Mouse (Mus musculus): Measurements from ENCODE around the gene Lrrc8d.

Lrrc8d gene

DNA sequence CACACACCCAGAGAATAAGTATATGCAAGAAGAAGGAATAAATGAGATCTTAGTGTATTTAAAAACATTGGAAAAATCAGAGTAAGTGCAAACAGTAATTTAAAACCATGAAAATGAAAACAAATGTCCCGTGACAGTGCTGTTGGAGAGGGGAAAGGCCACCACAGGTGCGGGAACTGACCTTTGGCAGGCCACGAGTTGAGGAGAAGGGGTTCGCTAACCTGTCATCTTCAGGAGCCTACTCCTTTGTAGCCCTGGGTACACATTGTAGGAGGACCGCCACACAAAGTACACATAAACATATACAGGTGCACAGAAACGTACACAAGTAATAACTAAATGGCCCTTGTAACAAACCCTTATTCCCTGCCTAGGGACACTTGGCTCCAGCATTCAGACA is 55.7 kb downstream of the Lrrc8d start:
- DNase-seq (ENCODE audit: low read depth, low spot score) = no peak
- Histone ChIP-seq H3K27me3 (ENCODE audit: control insufficient read depth, insufficient read depth, low read length, poor library complexity, severe bottlenecking) (no peaks in the 10 kb centered on the region), H3K36me3 (ENCODE audit: control insufficient read depth, insufficient read depth, low read length, poor library complexity, severe bottlenecking) (no peaks in the 10 kb centered on the region)

DNA sequence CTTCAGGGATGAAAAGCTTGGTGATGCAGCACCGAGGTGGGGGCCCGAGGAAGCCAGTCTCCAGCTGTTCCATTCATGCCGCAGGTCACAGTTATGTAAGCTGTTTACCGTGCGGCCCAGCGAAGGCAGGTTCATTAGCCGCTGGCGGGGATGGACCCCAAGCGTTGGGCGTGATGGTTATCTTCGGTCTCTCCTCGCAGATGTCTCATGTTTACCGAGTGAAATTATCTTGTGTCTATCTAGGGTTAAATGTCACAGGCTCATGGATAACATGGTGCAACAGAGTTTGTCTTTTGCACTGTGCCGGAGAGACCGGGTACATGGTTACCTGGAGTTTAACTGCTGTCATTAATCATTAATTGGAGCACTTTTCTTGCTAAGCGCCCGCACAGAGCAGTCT is 58.2 kb downstream of the Lrrc8d start:
- DNase-seq (ENCODE audit: low read depth, low spot score) = no peak
- Histone ChIP-seq H3K36me3 (ENCODE audit: control insufficient read depth, insufficient read depth, low read length, poor library complexity, severe bottlenecking) (no peaks in the 10 kb centered on the region), H3K27me3 (ENCODE audit: control insufficient read depth, insufficient read depth, low read length, poor library complexity, severe bottlenecking) (no peaks in the 10 kb centered on the region)

DNA sequence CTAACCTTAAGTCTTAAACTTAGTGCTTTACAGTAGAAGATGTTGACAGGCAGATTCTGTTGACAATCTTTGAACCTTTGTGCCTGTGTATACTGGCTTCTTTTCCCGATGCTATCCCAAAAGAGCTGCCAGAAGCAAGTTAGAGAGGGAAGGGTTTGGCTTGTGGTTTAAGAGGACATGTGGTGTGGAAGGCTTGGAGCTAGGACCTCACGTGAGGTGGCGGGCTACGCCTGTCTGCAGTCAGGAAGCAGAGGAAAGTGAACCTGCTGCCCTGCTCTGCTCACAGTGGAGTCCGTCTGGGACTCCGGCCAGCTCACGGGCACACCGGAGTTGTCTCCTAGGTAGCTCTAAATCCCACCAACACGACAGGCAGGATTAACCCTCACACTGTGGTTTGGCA is 59.1 kb downstream of the Lrrc8d start:
- H3K27me3 ChIP-seq (ENCODE audit: control insufficient read depth, insufficient read depth, low read length, poor library complexity, severe bottlenecking) = no peaks in the 10 kb centered on the region
- H3K36me3 ChIP-seq (ENCODE audit: control insufficient read depth, insufficient read depth, low read length, poor library complexity, severe bottlenecking) = no peaks in the 10 kb centered on the region
- DNase-seq (ENCODE audit: low read depth, low spot score) = no peak

DNA sequence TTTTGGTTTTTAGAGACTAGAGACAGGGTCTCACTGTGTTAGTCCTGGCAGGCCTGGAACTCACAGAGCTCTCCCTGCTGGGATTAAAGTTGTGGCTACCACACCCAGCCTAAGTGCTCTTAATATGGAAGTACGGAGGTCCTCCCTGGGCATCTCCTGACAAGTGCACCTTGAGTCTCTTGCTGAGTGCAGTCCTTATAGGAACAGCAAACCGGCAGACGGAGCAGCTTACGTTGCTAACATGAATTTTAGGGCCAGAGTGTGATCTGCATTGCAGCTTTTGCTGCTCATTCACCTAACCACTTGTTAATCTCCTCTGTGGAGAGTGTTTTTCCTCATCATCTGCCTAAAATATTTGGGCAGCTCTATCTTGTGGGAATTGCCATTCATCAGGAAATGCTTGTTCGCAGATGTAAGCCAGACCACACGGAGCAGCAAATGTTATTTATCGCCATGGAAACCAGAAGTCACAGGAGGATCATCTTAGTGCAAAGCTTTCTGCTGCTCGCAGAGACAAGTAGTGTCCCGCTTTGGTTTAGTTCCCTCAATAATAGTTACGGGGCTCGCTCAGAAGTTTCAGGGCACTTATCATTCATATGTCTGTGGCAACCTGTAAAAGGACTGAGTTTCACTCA is 62.2 kb downstream of the Lrrc8d start:
- no peak for DNase-seq (ENCODE audit: low read depth, low spot score)
- Histone ChIP-seq H3K27me3 (ENCODE audit: control insufficient read depth, insufficient read depth, low read length, poor library complexity, severe bottlenecking) (no peaks in the 10 kb centered on the region), H3K36me3 (ENCODE audit: control insufficient read depth, insufficient read depth, low read length, poor library complexity, severe bottlenecking) (no peaks in the 10 kb centered on the region)

DNA sequence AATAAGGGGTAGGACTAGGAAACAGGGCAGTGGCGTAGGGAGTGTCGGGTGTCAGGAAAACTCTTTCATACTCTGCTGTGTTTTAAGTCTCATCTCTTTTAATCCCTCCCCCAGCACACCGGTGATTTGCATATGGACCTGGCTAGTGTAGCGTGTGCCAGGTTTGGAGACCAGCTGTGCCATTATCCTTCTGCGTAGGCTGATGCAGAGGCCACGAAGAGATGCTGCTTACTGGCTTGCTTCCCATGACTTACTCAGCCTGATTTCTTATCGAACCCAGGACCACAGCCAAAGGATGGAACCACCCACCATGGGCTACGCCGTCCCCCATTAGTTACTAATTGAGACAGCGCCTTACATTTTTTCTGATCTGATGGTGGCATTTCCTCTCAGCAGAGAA is 64.6 kb downstream of the Lrrc8d start:
- no peak for DNase-seq (ENCODE audit: low read depth, low spot score)
- no peaks in the 10 kb centered on the region for H3K36me3 ChIP-seq (ENCODE audit: control insufficient read depth, insufficient read depth, low read length, poor library complexity, severe bottlenecking)
- no peaks in the 10 kb centered on the region for H3K27me3 ChIP-seq (ENCODE audit: control insufficient read depth, insufficient read depth, low read length, poor library complexity, severe bottlenecking)

DNA sequence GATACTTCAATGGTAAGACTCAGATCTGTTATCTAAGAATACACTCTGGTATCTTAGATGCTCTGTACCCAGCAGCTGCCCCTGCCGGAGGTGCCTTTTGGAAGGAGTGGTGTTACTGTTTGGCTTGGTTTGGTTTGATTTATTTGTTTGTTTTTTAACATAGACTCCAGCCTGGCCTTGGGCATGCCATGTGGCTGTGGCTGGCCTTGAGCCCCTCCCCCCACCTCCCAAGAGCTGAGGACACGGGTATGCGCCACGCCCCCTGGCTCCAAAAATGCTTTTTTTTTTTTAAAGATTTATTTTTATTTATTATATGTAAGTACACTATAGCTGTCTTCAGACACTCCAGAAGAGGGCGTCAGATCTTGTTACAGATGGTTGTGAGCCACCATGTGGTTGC is 65.6 kb downstream of the Lrrc8d start:
- DNase-seq (ENCODE audit: low read depth, low spot score) = no peak
- no peaks in the 10 kb centered on the region for H3K36me3 ChIP-seq (ENCODE audit: control insufficient read depth, insufficient read depth, low read length, poor library complexity, severe bottlenecking)
- H3K27me3 ChIP-seq (ENCODE audit: control insufficient read depth, insufficient read depth, low read length, poor library complexity, severe bottlenecking) = no peaks in the 10 kb centered on the region

DNA sequence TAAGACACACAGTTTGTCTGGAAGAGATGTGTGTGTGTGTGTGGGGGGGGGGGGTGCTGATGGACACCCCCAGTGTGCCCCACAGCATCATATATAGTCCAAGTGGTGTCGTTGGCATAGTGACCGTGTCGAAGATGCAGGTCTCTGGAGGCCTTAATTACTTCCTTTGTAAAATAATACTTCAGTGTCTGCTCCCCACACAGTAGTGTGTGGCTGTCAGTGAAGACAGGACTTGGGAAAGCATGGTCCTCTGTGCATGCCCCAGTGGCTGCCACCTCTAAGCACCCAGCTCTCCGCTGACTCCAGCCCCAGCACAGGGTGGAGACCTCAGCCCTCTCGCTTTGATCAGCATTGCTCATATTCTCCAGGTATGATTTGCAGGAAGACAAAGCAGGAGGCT is 76.6 kb downstream of the Lrrc8d start:
- H3K36me3 ChIP-seq (ENCODE audit: control insufficient read depth, insufficient read depth, low read length, poor library complexity, severe bottlenecking) = no peaks in the 10 kb centered on the region
- no peak for DNase-seq (ENCODE audit: low read depth, low spot score)
- H3K27me3 ChIP-seq (ENCODE audit: control insufficient read depth, insufficient read depth, low read length, poor library complexity, severe bottlenecking) = no peaks in the 10 kb centered on the region

DNA sequence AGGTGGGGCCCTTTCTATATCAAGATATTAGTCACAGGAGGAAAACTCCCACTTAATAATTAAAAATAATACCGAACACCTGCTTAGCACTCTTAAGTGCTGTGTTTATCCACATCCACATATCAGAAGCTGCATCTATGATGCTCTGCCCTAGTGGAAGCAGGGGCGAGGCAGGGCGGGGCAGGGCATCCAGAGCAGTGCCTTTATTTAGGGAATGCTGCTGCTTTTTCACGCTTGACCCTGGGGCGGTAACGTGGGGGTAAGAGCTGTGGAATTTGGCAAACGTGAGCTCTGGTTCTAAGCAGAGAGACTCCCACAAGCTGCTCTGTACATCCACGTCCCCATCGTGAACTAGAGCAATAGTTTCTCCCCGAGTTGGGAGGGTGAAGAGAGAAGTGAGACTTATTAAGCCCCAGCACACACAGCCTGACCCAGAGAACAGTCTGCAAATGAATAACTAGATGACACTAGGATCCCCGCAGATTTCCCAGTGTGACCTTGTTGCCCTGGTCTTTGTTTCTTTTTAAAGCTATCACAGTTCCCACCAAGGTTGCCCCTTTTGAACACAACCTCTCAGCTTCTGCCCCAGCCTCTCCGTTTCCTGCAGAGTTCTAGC is 77.3 kb downstream of the Lrrc8d start:
- DNase-seq (ENCODE audit: low read depth, low spot score) = no peak
- H3K27me3 ChIP-seq (ENCODE audit: control insufficient read depth, insufficient read depth, low read length, poor library complexity, severe bottlenecking) = no peaks in the 10 kb centered on the region
- no peaks in the 10 kb centered on the region for H3K36me3 ChIP-seq (ENCODE audit: control insufficient read depth, insufficient read depth, low read length, poor library complexity, severe bottlenecking)

DNA sequence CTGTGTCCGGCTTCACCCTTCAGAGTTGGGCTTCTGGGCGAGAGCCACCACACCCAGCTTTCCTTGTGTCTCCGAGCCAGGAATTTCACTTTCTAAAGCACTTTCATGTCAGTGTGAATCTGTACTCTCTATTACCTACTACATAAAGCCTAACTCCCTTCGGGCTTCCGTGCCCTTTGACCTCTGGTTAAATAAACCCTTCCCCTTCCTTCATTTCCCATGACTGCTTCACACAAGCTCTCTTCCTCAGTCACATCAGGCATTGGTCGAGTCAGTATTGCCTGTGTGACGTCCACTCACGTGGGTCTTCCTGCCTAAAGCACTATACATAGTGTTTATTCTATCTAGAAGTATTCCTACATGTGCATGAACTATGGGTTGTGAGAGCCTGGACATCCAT is 77.9 kb downstream of the Lrrc8d start:
- DNase-seq (ENCODE audit: low read depth, low spot score) = no peak
- H3K36me3 ChIP-seq (ENCODE audit: control insufficient read depth, insufficient read depth, low read length, poor library complexity, severe bottlenecking) = no peaks in the 10 kb centered on the region

DNA sequence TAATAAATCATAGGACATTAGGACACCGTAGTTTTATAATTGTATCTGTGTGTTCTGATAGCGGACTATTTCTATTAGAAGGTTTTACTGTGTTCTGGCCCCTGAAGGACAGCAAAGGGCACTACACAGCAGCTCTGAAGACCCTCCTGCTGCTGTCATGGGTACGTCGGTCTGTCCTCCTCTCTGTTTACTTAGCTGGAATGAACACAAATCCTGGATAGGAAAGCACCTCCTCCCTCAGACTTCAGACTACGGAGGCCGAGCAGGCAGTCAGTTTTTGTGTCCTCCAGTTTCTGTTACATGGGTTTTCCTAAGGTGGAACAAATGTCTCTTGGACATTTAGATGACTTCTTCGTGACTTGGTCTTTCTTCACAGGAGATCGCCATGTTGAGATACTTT is 78.4 kb downstream of the Lrrc8d start:
- Histone ChIP-seq H3K27me3 (ENCODE audit: control insufficient read depth, insufficient read depth, low read length, poor library complexity, severe bottlenecking) (no peaks in the 10 kb centered on the region), H3K36me3 (ENCODE audit: control insufficient read depth, insufficient read depth, low read length, poor library complexity, severe bottlenecking) (no peaks in the 10 kb centered on the region)
- DNase-seq (ENCODE audit: low read depth, low spot score) = no peak

More for the DNA sequence above, 77.9 kb downstream of the Lrrc8d start:
- no peaks in the 10 kb centered on the region for H3K27me3 ChIP-seq (ENCODE audit: control insufficient read depth, insufficient read depth, low read length, poor library complexity, severe bottlenecking)

DNA sequence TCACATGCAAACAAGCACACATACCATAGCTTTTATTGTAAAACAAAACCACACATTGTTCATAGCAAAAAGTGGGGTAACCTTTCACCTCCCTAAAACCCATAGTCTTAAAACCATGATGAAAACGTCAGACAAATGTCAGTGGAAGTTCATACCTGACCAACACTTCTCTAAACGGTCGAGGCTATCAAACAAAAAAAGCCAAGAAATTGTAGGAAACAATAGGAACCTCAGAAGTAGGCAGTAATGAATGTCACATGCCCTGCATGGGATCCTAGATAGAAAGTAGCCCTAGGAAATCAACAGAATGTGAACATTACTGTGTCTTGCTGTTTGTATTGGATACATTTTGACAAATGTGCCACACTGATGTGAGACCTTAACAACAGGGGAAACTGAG is 79.0 kb downstream of the Lrrc8d start:
- Histone ChIP-seq H3K36me3 (ENCODE audit: control insufficient read depth, insufficient read depth, low read length, poor library complexity, severe bottlenecking) (no peaks in the 10 kb centered on the region), H3K27me3 (ENCODE audit: control insufficient read depth, insufficient read depth, low read length, poor library complexity, severe bottlenecking) (no peaks in the 10 kb centered on the region)
- no peak for DNase-seq (ENCODE audit: low read depth, low spot score)

DNA sequence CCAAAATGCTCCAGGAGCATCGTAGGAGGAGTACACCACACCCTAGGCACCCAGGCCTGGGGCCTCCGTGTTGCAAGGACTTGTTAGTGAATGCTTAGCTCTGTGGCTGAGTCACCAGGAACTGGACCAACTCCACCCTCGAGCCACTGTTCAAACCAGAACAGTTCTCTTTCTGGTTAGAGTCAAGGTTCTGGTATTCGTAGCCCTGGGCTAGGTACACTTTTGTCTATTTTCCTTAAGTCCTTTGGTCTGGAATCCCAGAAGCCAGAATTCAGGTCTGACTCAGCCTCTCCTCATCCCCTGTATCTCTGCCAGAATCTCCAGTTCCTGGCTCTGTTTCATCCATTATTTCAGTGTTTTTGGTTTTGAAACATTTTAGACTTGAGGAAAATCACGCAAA is 79.6 kb downstream of the Lrrc8d start:
- no peaks in the 10 kb centered on the region for H3K27me3 ChIP-seq (ENCODE audit: control insufficient read depth, insufficient read depth, low read length, poor library complexity, severe bottlenecking)
- DNase-seq (ENCODE audit: low read depth, low spot score) = no peak

DNA sequence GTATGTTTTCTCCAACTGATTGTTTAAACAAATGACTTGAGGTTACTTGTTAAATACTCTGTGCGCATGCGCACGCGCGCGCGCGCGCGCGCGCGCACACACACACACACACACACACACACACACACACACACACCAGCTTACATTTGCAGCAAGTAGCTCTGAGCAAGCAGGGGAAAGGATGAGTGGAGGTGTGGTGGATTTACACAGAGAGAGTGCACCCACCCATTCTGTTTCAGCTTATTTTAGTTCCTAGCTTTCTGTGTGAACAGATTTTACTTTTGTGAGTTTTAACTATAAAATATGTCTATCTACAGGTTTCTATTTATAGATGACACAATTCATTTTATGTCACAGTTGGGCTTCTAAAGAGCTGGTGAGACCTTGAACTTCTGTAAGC is 84.1 kb downstream of the Lrrc8d start:
- no peaks in the 10 kb centered on the region for H3K36me3 ChIP-seq (ENCODE audit: control insufficient read depth, insufficient read depth, low read length, poor library complexity, severe bottlenecking)
- DNase-seq (ENCODE audit: low read depth, low spot score) = no peak
- no peaks in the 10 kb centered on the region for H3K27me3 ChIP-seq (ENCODE audit: control insufficient read depth, insufficient read depth, low read length, poor library complexity, severe bottlenecking)

More for the DNA sequence above, 79.6 kb downstream of the Lrrc8d start:
- H3K36me3 ChIP-seq (ENCODE audit: control insufficient read depth, insufficient read depth, low read length, poor library complexity, severe bottlenecking) = no peaks in the 10 kb centered on the region

DNA sequence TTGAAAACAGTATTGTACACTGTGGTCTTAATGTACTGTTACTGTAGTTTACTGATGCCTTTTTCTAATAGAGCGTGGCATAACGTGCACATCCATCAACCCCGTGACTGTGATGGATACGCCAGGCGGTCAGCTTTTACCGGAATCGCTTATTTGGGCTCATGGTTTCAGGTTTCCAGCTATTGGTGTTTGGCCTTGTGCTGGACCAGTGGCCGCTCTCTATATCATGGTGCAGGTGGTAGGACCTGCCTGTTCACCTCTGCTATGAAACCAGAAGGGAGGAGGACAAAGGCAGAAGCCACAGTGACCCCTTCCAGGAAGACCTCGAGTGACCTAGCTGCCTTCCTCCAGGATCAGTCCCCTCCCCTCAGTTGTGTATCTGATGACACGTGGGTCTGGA is 85.0 kb downstream of the Lrrc8d start:
- H3K27me3 ChIP-seq (ENCODE audit: control insufficient read depth, insufficient read depth, low read length, poor library complexity, severe bottlenecking) = no peaks in the 10 kb centered on the region
- no peak for DNase-seq (ENCODE audit: low read depth, low spot score)
- H3K36me3 ChIP-seq (ENCODE audit: control insufficient read depth, insufficient read depth, low read length, poor library complexity, severe bottlenecking) = no peaks in the 10 kb centered on the region

DNA sequence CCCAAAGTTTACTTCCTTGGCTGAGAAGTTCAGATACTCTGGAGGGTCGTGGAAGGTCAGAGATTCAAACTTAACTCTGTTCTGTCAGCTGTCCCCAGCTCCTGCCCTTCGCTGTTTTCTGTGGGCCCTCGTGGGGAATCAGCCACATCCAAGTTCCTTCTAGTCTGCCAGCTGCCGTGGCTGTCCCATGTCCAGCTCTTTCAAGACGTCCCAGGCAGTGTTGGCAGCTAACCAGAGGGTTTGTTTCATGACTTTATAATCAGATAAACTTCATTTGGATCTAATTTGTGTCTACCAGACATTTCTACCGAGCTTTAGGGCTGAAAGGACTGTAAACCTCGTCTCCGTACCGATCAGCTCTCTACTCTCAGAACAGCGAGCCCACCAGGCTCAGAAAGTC is 87.8 kb downstream of the Lrrc8d start:
- H3K27me3 ChIP-seq (ENCODE audit: control insufficient read depth, insufficient read depth, low read length, poor library complexity, severe bottlenecking) = no peaks in the 10 kb centered on the region
- DNase-seq (ENCODE audit: low read depth, low spot score) = no peak
- H3K36me3 ChIP-seq (ENCODE audit: control insufficient read depth, insufficient read depth, low read length, poor library complexity, severe bottlenecking) = no peaks in the 10 kb centered on the region

DNA sequence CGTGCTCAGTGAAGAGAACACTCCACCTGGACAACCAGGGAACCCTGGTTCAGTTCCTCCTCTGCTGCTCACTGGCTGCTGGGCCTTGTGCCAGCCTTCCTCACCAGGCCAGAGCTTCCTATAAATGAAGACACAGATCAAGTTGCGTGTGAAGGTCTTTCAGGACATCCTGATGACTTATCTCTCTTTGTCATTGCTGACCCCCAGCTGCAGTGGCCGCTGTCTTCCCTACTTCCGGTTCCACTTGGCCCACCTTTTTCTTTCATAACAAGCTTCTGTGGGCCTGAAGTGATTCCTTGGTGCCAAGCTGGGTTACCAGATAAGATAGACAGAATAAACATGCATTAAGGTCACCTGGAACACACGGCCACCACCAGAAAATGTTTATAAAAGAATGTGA is 90.0 kb downstream of the Lrrc8d start:
- Histone ChIP-seq H3K36me3 (ENCODE audit: control insufficient read depth, insufficient read depth, low read length, poor library complexity, severe bottlenecking) (no peaks in the 10 kb centered on the region), H3K27me3 (ENCODE audit: control insufficient read depth, insufficient read depth, low read length, poor library complexity, severe bottlenecking) (no peaks in the 10 kb centered on the region)
- DNase-seq (ENCODE audit: low read depth, low spot score) = no peak
